In genomic region chr11:97641668-97642067, GRCm38 (mm10) we compare ENCODE assay signal across 14 mouse cellular contexts. TPM values are rescaled to one million over a fixed set of nuclear protein-coding genes. Genes with fewer than 3 reads are reported as not detected.
A peak's percentile ranks its signal among the peaks of the same experiment; 100 is the strongest.
DNase-seq lines count a peak whose midpoint lies in the region; ATAC-seq and TF ChIP-seq lines count a peak whose summit lies in the region.
"Had no signal": no experiment of that assay in that cellular context is flagged by ENCODE, and none has a peak within 500 bp of the region (broad histone marks: within the 10 kb centered on the region; RNA-seq: fewer than 3 reads in every experiment).

No protein-coding gene starts in this region.

- TF ChIP-seq EP300 in stomach, postnatal 0 days (optimal IDR thresholded peaks at IDR 0.05), result no peak

- H3K4me2 ChIP-seq in stomach, postnatal 0 days (replicated peaks; ENCODE audit: low read depth), result no peak overlapping the region
- no peak overlapping the region for H3K4me2 ChIP-seq in kidney, embryonic 15.5 days
- H3K4me2 ChIP-seq: limb, embryonic 15.5 days had no signal

- intact Hi-C loops in left cerebral cortex, postnatal 14 days (cut with DNase I), result loop anchor here (5.0 kb wide), 1 partner anchor 46 kb away; the partner anchor contains the start of gene Cisd3

- 44% methylated on average over 8 of the region's 8 CpGs for WGBS in stomach, postnatal 0 days
- 43% methylated on average over 8 of the region's 8 CpGs for WGBS in kidney, embryonic 15.5 days

- no peak for TF ChIP-seq CTCF in stomach, postnatal 0 days (IDR thresholded peaks at IDR 0.05; ENCODE audit: low read depth)

- H3K36me3 ChIP-seq in stomach, postnatal 0 days (ENCODE audit: control insufficient read depth, insufficient read depth, low read length), result no peaks in the 10 kb centered on the region
- no peaks in the 10 kb centered on the region for H3K36me3 ChIP-seq in kidney, embryonic 15.5 days
- H3K36me3 ChIP-seq: limb, embryonic 15.5 days had no signal

- H3K4me1 ChIP-seq in stomach, postnatal 0 days (replicated peaks; ENCODE audit: control insufficient read depth, insufficient read depth), result no peaks in the 10 kb centered on the region
- H3K4me1 ChIP-seq in kidney, embryonic 15.5 days, result no peaks in the 10 kb centered on the region
- H3K4me1 ChIP-seq: limb, embryonic 15.5 days had no signal

- no peak for ATAC-seq in stomach, postnatal 0 days (ENCODE audit: low FRiP score, low TSS enrichment)
- ATAC-seq in kidney, embryonic 15.5 days (replicated peaks; ENCODE audit: low FRiP score), result no peak
- ATAC-seq: forebrain, embryonic 16.5 days; hindbrain, embryonic 16.5 days; lung, postnatal 0 days had no signal

- no peak overlapping the region for H3K9ac ChIP-seq in stomach, postnatal 0 days (ENCODE audit: low read length)
- H3K9ac ChIP-seq in kidney, embryonic 15.5 days, result no peak overlapping the region
- H3K9ac ChIP-seq: limb, embryonic 15.5 days had no signal

- no peak overlapping the region for H3K4me3 ChIP-seq in stomach, postnatal 0 days (ENCODE audit: low read depth, low read length)
- H3K4me3 ChIP-seq in kidney, embryonic 15.5 days (replicated peaks), result no peak overlapping the region
- H3K4me3 ChIP-seq: limb, embryonic 15.5 days had no signal

- no peaks in the 10 kb centered on the region for H3K27me3 ChIP-seq in stomach, postnatal 0 days (ENCODE audit: control insufficient read depth, insufficient read depth, low read length)
- no peaks in the 10 kb centered on the region for H3K27me3 ChIP-seq in kidney, embryonic 15.5 days
- H3K27me3 ChIP-seq: limb, embryonic 15.5 days had no signal

- no peak overlapping the region for H3K27ac ChIP-seq in stomach, postnatal 0 days (replicated peaks)
- no peak overlapping the region for H3K27ac ChIP-seq in kidney, embryonic 15.5 days
- H3K27ac ChIP-seq: limb, embryonic 15.5 days had no signal

- H3K9me3 ChIP-seq in stomach, postnatal 0 days (ENCODE audit: control insufficient read depth, low read length), result no peaks in the 10 kb centered on the region
- H3K9me3 ChIP-seq in kidney, embryonic 15.5 days (replicated peaks), result no peaks in the 10 kb centered on the region
- H3K9me3 ChIP-seq: limb, embryonic 15.5 days had no signal

- DNase-seq in left cerebral cortex, adult 18-20 months (ENCODE audit: low spot score in 2 of 2), result peak; percentile 80 to 88
- DNase-seq in left cerebral cortex, adult 11 months (ENCODE audit: low spot score), result no peak
- peak; percentile 65 to 85 for DNase-seq in frontal cortex, adult 2 months (ENCODE audit: extremely low spot score in 1 of 2, low spot score in 1 of 2)
- DNase-seq in left cerebral cortex, postnatal 14 days (ENCODE audit: low spot score in 2 of 2), result peak; percentile 60 to 71
- DNase-seq in stomach, postnatal 0 days (ENCODE audit: low spot score), result peak; percentile 11
- no peak for DNase-seq in T-cell, adult 2 months (ENCODE audit: low spot score)
- DNase-seq: heart, adult 18-20 months; kidney, postnatal 14 days had no signal

RNA-seq across cellular contexts. Expression of gene Epop, which starts 12.2 kb away (rescaled TPM):
- total RNA-seq in left cerebral cortex, adult 18-20 months (2021), result 100 to 1,000 TPM; 103 to 109 TPM
- 49.4 and 65.0 TPM in 2 replicates for polyA plus RNA-seq in frontal cortex, adult 2 months (2012; rRNA removed)
- 10 to 100 TPM; 34.7 to 37.7 TPM for total RNA-seq in left cerebral cortex, postnatal 14 days (2021)
- polyA plus RNA-seq in stomach, postnatal 0 days (2015; fragmentation: Nextera tagmentation; extraction: Ambion mirVana), result 9.7 and 10.8 TPM in 2 replicates
- 4.3 and 5.1 TPM in 2 replicates for polyA plus RNA-seq in kidney, embryonic 15.5 days (2015; fragmentation: Nextera tagmentation; extraction: Ambion mirVana)
- total RNA-seq: MEL had no signal

RNA-seq across cellular contexts. Expression of gene Mllt6, which starts 21.5 kb away (rescaled TPM):
- 100 to 1,000 TPM; 135 to 149 TPM for total RNA-seq in left cerebral cortex, adult 18-20 months (2021)
- 74.9 and 84.0 TPM in 2 replicates for polyA plus RNA-seq in frontal cortex, adult 2 months (2012; rRNA removed)
- 10 to 100 TPM; 79.8 to 80.1 TPM for total RNA-seq in left cerebral cortex, postnatal 14 days (2021)
- polyA plus RNA-seq in stomach, postnatal 0 days (2015; fragmentation: Nextera tagmentation; extraction: Ambion mirVana), result 1.1 TPM in 2 replicates
- polyA plus RNA-seq in kidney, embryonic 15.5 days (2015; fragmentation: Nextera tagmentation; extraction: Ambion mirVana), result 2.8 and 3.9 TPM in 2 replicates

RNA-seq across cellular contexts. Expression of gene Cisd3, which starts 44.0 kb away (rescaled TPM):
- 10 to 100 TPM; 54.7 to 57.2 TPM for total RNA-seq in left cerebral cortex, adult 18-20 months (2021)
- 51.9 and 54.8 TPM in 2 replicates for polyA plus RNA-seq in frontal cortex, adult 2 months (2012; rRNA removed)
- total RNA-seq in left cerebral cortex, postnatal 14 days (2021), result 10 to 100 TPM; 36.7 to 38.9 TPM
- 44.2 TPM in 2 replicates for polyA plus RNA-seq in stomach, postnatal 0 days (2015; fragmentation: Nextera tagmentation; extraction: Ambion mirVana)
- 41.2 and 42.7 TPM in 2 replicates for polyA plus RNA-seq in kidney, embryonic 15.5 days (2015; fragmentation: Nextera tagmentation; extraction: Ambion mirVana)

RNA-seq across cellular contexts. Expression of gene Pcgf2, which starts 58.6 kb away (rescaled TPM):
- 10 to 100 TPM; 32.4 to 35.2 TPM for total RNA-seq in left cerebral cortex, adult 18-20 months (2021)
- 74.6 and 83.8 TPM in 2 replicates for polyA plus RNA-seq in frontal cortex, adult 2 months (2012; rRNA removed)
- total RNA-seq in left cerebral cortex, postnatal 14 days (2021), result 10 to 100 TPM; 31.3 to 35.8 TPM
- 5.9 and 6.6 TPM in 2 replicates for polyA plus RNA-seq in stomach, postnatal 0 days (2015; fragmentation: Nextera tagmentation; extraction: Ambion mirVana)
- polyA plus RNA-seq in kidney, embryonic 15.5 days (2015; fragmentation: Nextera tagmentation; extraction: Ambion mirVana), result 13.2 and 16.6 TPM in 2 replicates

Comparison
In these comparisons a context has a peak if more than half of its experiments do, and no peak if none do; other contexts are left out.
1. DNase-seq: peak in left cerebral cortex, adult 18-20 months (2 of 2), frontal cortex, adult 2 months (2 of 2), left cerebral cortex, postnatal 14 days (2 of 2) and stomach, postnatal 0 days (single experiment); none in left cerebral cortex, adult 11 months (single experiment) and T-cell, adult 2 months (single experiment).
2. RNA of gene Mllt6, which starts 21.5 kb away (polyA plus RNA-seq): 74.9 to 84.0 TPM in frontal cortex, adult 2 months; 2.8 to 3.9 TPM in kidney, embryonic 15.5 days and 1.1 TPM in stomach, postnatal 0 days; every median in the first group is over 10 times any median in the second.